Mouse (Mus musculus) limb, embryonic 14.5 days (tissue): ENCODE results near the gene Slc38a9. TPM values are rescaled to one million over a fixed set of nuclear protein-coding genes. Genes with fewer than 3 reads are reported as not detected.
A peak's percentile ranks its signal among the peaks of the same experiment; 100 is the strongest.

ENCODE experiments used
- ATAC-seq: fragments of 200-750 bp; cut with Nextera tagmentation; 2 replicates; pipeline ENCODE4 v1.8.0; 2017; ENCODE audit warnings: low read depth, moderate number of reproducible peaks, moderate TSS enrichment; ENCODE audit not compliant: low FRiP score
- DNase-seq: peaks from one replicate; pipeline ENCODE4 v3.0.0-alpha.2; 2015; ENCODE audit warnings: low spot score
- H3K27ac ChIP-seq: fragments of 300-500 bp; sonication (generic); replicated peaks from 2 replicates; pipeline ENCODE4 v1.5.1; 2014; ENCODE audit warnings: low read depth, mild to moderate bottlenecking, low read length, moderate library complexity, mixed read lengths
- H3K27me3 ChIP-seq: fragments of 300-500 bp; sonication (generic); 2 replicates; pipeline ENCODE4 v1.6.1; 2014; ENCODE audit warnings: low read length, mixed read lengths; ENCODE audit not compliant: control insufficient read depth, insufficient read depth
- H3K36me3 ChIP-seq: fragments of 300-500 bp; sonication (generic); 2 replicates; pipeline ENCODE4 v1.6.1; 2014; ENCODE audit warnings: mild to moderate bottlenecking, low read length, moderate library complexity, mixed read lengths; ENCODE audit not compliant: control insufficient read depth, insufficient read depth
- H3K4me1 ChIP-seq: fragments of 300-500 bp; sonication (generic); 2 replicates; pipeline ENCODE4 v1.6.1; 2014; ENCODE audit warnings: antibody characterized with exemption, low read length, mixed read lengths; ENCODE audit not compliant: control insufficient read depth, insufficient read depth
- H3K4me2 ChIP-seq: fragments of 300-500 bp; sonication (generic); replicated peaks from 2 replicates; pipeline ENCODE4 v1.6.1; 2014; ENCODE audit warnings: low read depth, mild to moderate bottlenecking, low read length, moderate library complexity; ENCODE audit not compliant: severe bottlenecking
- H3K4me3 ChIP-seq: fragments of 300-500 bp; sonication (generic); replicated peaks from 2 replicates; pipeline ENCODE4 v1.5.1; 2014; ENCODE audit warnings: low read length
- H3K9ac ChIP-seq: fragments of 300-500 bp; sonication (generic); 2 replicates; pipeline ENCODE4 v1.6.1; 2014; ENCODE audit warnings: mild to moderate bottlenecking, low read depth, low read length, moderate library complexity; ENCODE audit not compliant: severe bottlenecking
- H3K9me3 ChIP-seq: fragments of 300-500 bp; sonication (generic); 2 replicates; pipeline ENCODE4 v1.6.1; 2016; ENCODE audit warnings: low read length; ENCODE audit not compliant: control insufficient read depth
- POLR2A ChIP-seq: fragments of 200-500 bp; IDR thresholded peaks from 2 replicates; pipeline ENCODE4 v1.8.0; 2012; ENCODE audit warnings: inconsistent platforms, mild to moderate bottlenecking, moderate library complexity, borderline replicate concordance; ENCODE audit not compliant: insufficient read depth, insufficient read length; ENCODE audit errors: extremely low read depth
- WGBS: fragments of 180-500 bp; shearing (Covaris S2); extraction: QIAGEN DNeasy Blood & Tissue Kit; methylation state at CpG from one replicate; pipeline ENCODE4 v1.1.7; 2014; 5-methylcytosine and 5-hydroxymethylcytosine counted together
- polyA plus RNA-seq, 2 experiments: library from polyadenylated mRNA; depleted of rRNA in 1 of 2; stranded (reverse) in 1 of 2; unstranded in 1 of 2; fragments of >200 nt; fragmentation: Nextera tagmentation in 1 of 2; extraction: Ambion mirVana in 1 of 2; gene quantifications; 2 replicates each; pipeline versions ENCODE4 v1.2.1 to v1.2.3; 2012 to 2014

Gene Slc38a9
- polyA plus RNA-seq, 2 experiments, result 16.3 to 18.5 TPM

GRCm38 (mm10) chr13:112762548-112762947, 102.0 kb downstream of the Slc38a9 start:
- no peak for DNase-seq
- Histone ChIP-seq H3K27ac (no peak overlapping the region), H3K4me3 (no peak overlapping the region), H3K36me3 (no peaks in the 10 kb centered on the region), H3K27me3 (no peaks in the 10 kb centered on the region), H3K9ac (no peak overlapping the region), H3K4me2 (no peak overlapping the region), H3K9me3 (peaks cover 4% of the 10 kb centered on the region; the same call in 1 of the 2 replicates), H3K4me1 (peaks cover 43% of the 10 kb centered on the region)
- WGBS, result 46% methylated on average over 4 of the region's 4 CpGs
- TF ChIP-seq POLR2A, result no peak
- ATAC-seq, result no peak

DNA sequence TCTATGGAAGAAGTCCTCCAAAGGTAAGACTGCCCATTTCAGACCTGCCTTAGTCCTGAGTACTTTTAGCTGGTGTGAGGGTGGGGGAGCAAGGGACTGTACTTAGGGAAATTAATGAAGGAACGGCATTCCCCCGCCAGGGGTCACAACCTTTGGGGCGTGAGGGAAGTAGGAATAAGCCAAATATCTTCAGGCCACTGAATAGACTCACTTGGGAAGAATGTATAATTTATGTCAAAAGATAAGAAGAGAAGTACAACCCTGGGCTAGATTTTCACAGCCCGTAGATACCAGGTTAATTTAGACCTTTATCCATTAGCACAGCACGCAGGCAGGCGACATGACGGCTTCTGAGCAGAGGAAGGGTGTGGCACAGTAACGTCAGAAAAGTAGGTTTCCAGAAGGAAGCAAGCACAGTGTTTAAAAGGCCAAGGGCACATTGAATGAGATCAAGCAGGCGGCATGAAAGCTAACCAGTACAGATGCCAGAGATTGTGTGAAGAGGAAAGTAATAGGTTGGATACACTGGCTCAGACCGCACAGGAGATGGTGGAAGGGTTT, 103.1 kb downstream of the Slc38a9 start:
- peaks cover 41% of the 10 kb centered on the region for H3K4me1 ChIP-seq
- TF ChIP-seq POLR2A, result no peak
- no peak for ATAC-seq
- peaks cover 8% of the 10 kb centered on the region; the same call in 1 of the 2 replicates for H3K9me3 ChIP-seq
- no peak for DNase-seq
- H3K9ac ChIP-seq, result no peak overlapping the region
- WGBS, result 74% methylated on average over 10 of the region's 10 CpGs
- H3K4me2 ChIP-seq, result no peak overlapping the region
- H3K4me3 ChIP-seq, result no peak overlapping the region
- no peaks in the 10 kb centered on the region for H3K36me3 ChIP-seq
- H3K27ac ChIP-seq, result no peak overlapping the region
- no peaks in the 10 kb centered on the region for H3K27me3 ChIP-seq

DNA sequence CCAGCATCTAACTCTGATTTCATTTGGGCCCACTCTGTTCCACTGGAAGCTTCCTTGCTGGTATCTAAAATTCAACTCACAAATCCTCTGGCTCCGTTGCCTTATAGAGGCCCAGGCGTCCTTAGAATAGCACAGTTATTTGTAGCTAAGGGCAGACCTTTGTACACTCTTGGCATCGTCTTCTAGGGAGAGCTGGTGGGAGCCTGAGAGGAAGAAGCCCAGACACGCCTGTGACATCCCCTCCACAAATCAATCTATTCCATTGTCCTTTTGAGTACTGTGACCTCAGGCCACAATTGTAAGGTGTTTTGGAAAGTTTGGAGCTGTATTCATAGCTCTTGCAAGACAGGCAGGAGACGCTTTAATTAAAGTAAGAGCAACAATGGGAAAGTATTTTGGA, 104.0 kb downstream of the Slc38a9 start:
- H3K4me1 ChIP-seq, result peaks cover 33% of the 10 kb centered on the region
- H3K27ac ChIP-seq, result no peak overlapping the region
- H3K9ac ChIP-seq, result no peak overlapping the region
- no peak overlapping the region for H3K4me3 ChIP-seq
- H3K27me3 ChIP-seq, result no peaks in the 10 kb centered on the region
- H3K4me2 ChIP-seq, result no peak overlapping the region
- peaks cover 8% of the 10 kb centered on the region; the same call in 1 of the 2 replicates for H3K9me3 ChIP-seq
- H3K36me3 ChIP-seq, result no peaks in the 10 kb centered on the region
- 85% methylated on average over 5 of the region's 5 CpGs for WGBS
- ATAC-seq (no peak), DNase-seq (no peak)
- TF ChIP-seq POLR2A, result no peak

DNA sequence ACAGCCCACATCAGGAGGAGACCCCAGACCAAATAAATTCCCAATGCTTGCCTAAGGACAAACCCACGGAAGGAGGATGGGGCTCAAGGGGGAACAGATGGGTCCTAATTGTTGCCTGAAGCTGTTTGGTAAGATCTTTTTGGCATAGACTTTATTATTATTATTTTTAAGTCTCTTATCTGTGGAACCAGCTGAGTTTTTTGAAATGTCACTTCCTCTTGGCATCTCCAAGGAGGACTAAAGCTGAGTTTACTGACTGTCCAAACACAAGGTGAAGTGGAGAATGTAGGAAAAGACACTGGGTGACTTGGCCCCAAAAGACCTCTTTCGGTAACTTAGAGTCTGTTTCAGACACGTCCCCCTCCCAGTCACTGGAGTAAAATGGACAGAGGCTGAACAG, 105.1 kb downstream of the Slc38a9 start:
- no peak for TF ChIP-seq POLR2A
- Histone ChIP-seq H3K27ac (no peak overlapping the region), H3K9ac (no peak overlapping the region), H3K4me1 (peaks cover 29% of the 10 kb centered on the region), H3K27me3 (no peaks in the 10 kb centered on the region), H3K4me3 (no peak overlapping the region), H3K4me2 (no peak overlapping the region), H3K9me3 (peaks cover 8% of the 10 kb centered on the region; the same call in 1 of the 2 replicates), H3K36me3 (no peaks in the 10 kb centered on the region)
- no peak for DNase-seq
- ATAC-seq, result no peak
- WGBS, result 86% methylated on average over 3 of the region's 3 CpGs

DNA sequence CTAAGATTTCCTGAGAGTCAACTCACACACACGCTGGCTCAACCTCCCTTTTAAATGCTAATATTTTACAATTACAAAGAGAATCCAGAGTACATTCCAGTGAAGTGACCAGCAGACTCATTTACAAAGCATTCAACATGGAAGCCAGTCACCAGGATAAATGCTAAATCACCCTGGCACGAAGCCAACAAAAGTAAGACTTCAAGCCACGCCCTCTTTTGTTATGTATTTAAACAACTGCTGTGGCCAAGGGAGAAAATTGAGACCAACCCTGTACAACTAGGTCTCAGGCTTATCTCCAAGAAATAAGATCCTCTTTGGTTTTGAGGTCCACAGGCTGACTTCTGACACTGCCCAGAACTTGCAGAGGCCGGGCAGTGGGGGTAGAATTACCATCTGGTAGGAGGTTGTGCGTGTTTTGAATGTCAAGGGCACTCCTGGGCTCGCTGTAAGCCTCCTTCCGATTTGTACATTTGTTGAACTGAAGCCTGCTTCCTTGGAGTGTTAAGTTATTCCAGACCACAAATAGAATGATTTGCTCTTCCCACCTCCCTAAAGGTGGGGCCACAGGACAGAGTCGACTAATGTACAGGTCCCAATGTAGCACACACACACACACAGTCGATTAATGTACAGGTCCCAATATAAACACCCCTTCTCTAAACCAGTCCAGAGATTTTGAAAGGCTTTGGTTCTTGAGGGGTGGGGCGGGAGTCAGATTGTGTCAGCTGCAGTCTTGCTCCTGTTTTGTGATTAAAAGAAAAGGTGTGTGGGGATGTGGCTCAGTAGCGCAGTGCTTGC, 110.2 kb downstream of the Slc38a9 start:
- H3K27ac ChIP-seq, result peak overlapping the region; percentile 53
- no peak overlapping the region for H3K4me3 ChIP-seq
- 0 out of 2 replicates have a peak overlapping the region, but pooled peaks have one; percentile 23 for H3K4me2 ChIP-seq
- DNase-seq (peak; percentile 59), ATAC-seq (peak; percentile 74)
- no peaks in the 10 kb centered on the region for H3K36me3 ChIP-seq
- H3K4me1 ChIP-seq, result peaks cover 14% of the 10 kb centered on the region
- WGBS, result 45% methylated on average over 11 of the region's 11 CpGs
- H3K9me3 ChIP-seq, result peaks cover 8% of the 10 kb centered on the region; the same call in 1 of the 2 replicates
- no peak overlapping the region for H3K9ac ChIP-seq
- no peak for TF ChIP-seq POLR2A
- no peaks in the 10 kb centered on the region for H3K27me3 ChIP-seq
